Mouse (Mus musculus) MEL (cell line): ENCODE measurements around the gene Npl. TPM values are rescaled to one million over a fixed set of nuclear protein-coding genes. Genes with fewer than 3 reads are reported as not detected.

ENCODE experiments used
- DNase-seq: peaks from one replicate; pipeline ENCODE4 v3.0.0; 2011; ENCODE audit warnings: low read depth, low spot score
- H3K27ac ChIP-seq: 2 replicates; pipeline ENCODE4 v1.5.1; 2012; ENCODE audit warnings: low read depth, mild to moderate bottlenecking, control low read depth, low read length, moderate library complexity; ENCODE audit not compliant: control insufficient read depth
- H3K27me3 ChIP-seq, 2 experiments: fragments of 150-350 bp in 1 of 2; sonication (generic) in 1 of 2; 2 replicates each; pipeline ENCODE4 v1.6.1; 2012; ENCODE audit warnings: low read length in 2 of 2, mild to moderate bottlenecking in 2 of 2, improper control_type of control experiment in 1 of 2, moderate library complexity in 1 of 2; ENCODE audit not compliant: insufficient read depth in 2 of 2, control insufficient read depth in 1 of 2
- H3K36me3 ChIP-seq, 2 experiments: 2 replicates each; pipeline ENCODE4 v1.6.1; 2012 to 2014; ENCODE audit warnings: low read length in 2 of 2, improper control_type of control experiment in 1 of 2, inconsistent platforms in 1 of 2, mild to moderate bottlenecking in 1 of 2; ENCODE audit not compliant: insufficient read depth in 2 of 2, control insufficient read depth in 1 of 2
- H3K4me1 ChIP-seq, 2 experiments: fragments of 150-350 bp in 1 of 2; sonication (generic) in 1 of 2; 2 replicates each; pipeline ENCODE4 v1.6.1; 2012; ENCODE audit warnings: low read length in 2 of 2, improper control_type of control experiment in 1 of 2, mild to moderate bottlenecking in 1 of 2; ENCODE audit not compliant: insufficient read depth in 2 of 2, control insufficient read depth in 1 of 2
- H3K4me3 ChIP-seq, 2 experiments: fragments of 150-350 bp in 1 of 2; sonication (generic) in 1 of 2; 2 replicates each; pipeline ENCODE4 v1.5.1; 2012; ENCODE audit warnings: low read depth in 2 of 2, low read length in 2 of 2, mild to moderate bottlenecking in 2 of 2, moderate library complexity in 2 of 2, control low read depth in 1 of 2, improper control_type of control experiment in 1 of 2; ENCODE audit not compliant: control insufficient read depth in 1 of 2, insufficient read depth in 1 of 2
- H3K79me2 ChIP-seq: 2 replicates; pipeline ENCODE4 v1.6.1; 2012; ENCODE audit warnings: mild to moderate bottlenecking, low read length, moderate library complexity; ENCODE audit not compliant: control insufficient read depth, poor library complexity, insufficient read depth
- H3K9ac ChIP-seq: 2 replicates; pipeline ENCODE4 v1.6.1; 2012; ENCODE audit warnings: low read depth, mild to moderate bottlenecking, control low read depth, low read length, moderate library complexity; ENCODE audit not compliant: control insufficient read depth, poor library complexity, severe bottlenecking
- H3K9me3 ChIP-seq: fragments of 150-350 bp; sonication (generic); replicated peaks from 2 replicates; pipeline ENCODE4 v1.6.1; 2012; ENCODE audit warnings: mild to moderate bottlenecking, low read length, improper control_type of control experiment, moderate library complexity; ENCODE audit not compliant: insufficient read depth
- BHLHE40 ChIP-seq: IDR thresholded peaks from 2 replicates; pipeline ENCODE4 v1.6.1; 2012; ENCODE audit warnings: low read depth, mild to moderate bottlenecking, inconsistent platforms, low read length, improper control_type of control experiment, borderline replicate concordance
- CHD2 ChIP-seq: IDR thresholded peaks from 2 replicates; pipeline ENCODE4 v1.6.1; 2011; ENCODE audit warnings: low read length, improper control_type of control experiment
- ELF1 ChIP-seq: IDR thresholded peaks from 2 replicates; pipeline ENCODE4 v1.6.1; 2014; ENCODE audit warnings: low read depth, mild to moderate bottlenecking, inconsistent platforms, low read length, improper control_type of control experiment, moderate library complexity
- EP300 ChIP-seq, 2 experiments: IDR thresholded peaks; 2 replicates each; pipeline ENCODE4 v1.6.1; 2011; ENCODE audit warnings: improper control_type of control experiment in 2 of 2, low read length in 2 of 2, low read depth in 1 of 2, mild to moderate bottlenecking in 1 of 2
- NELFE ChIP-seq: IDR thresholded peaks from 2 replicates; pipeline ENCODE4 v1.6.1; 2011; ENCODE audit warnings: low read depth, low read length, improper control_type of control experiment
- POLR2A ChIP-seq, 2 experiments: IDR thresholded peaks; 2 replicates each; pipeline ENCODE4 v1.6.1; 2011 to 2012; ENCODE audit warnings: low read length in 2 of 2, mild to moderate bottlenecking in 2 of 2, control low read depth in 1 of 2, improper control_type of control experiment in 1 of 2, low read depth in 1 of 2, moderate library complexity in 1 of 2; ENCODE audit not compliant: control insufficient read depth in 1 of 2, insufficient read depth in 1 of 2, poor library complexity in 1 of 2
- POLR2AphosphoS2 ChIP-seq: IDR thresholded peaks from 2 replicates; pipeline ENCODE4 v1.6.1; 2011; ENCODE audit warnings: low read length, improper control_type of control experiment
- RAD21 ChIP-seq: IDR thresholded peaks from 2 replicates; pipeline ENCODE4 v1.6.1; 2011; ENCODE audit warnings: mild to moderate bottlenecking, low read depth, low read length, improper control_type of control experiment
- RCOR1 ChIP-seq: IDR thresholded peaks from 2 replicates; pipeline ENCODE4 v1.6.1; 2012; ENCODE audit warnings: low read depth, mild to moderate bottlenecking, inconsistent platforms, low read length, improper control_type of control experiment
- SIN3A ChIP-seq: IDR thresholded peaks from 2 replicates; pipeline ENCODE4 v1.6.1; 2012; ENCODE audit warnings: low read length, improper control_type of control experiment, inconsistent platforms
- TBP ChIP-seq: IDR thresholded peaks from 2 replicates; pipeline ENCODE4 v1.8.0; 2011; ENCODE audit warnings: low read depth, low read length, improper control_type of control experiment
- TCF12 ChIP-seq: IDR thresholded peaks from 2 replicates; pipeline ENCODE4 v1.6.1; 2014; ENCODE audit warnings: low read depth, mild to moderate bottlenecking, inconsistent platforms, low read length, improper control_type of control experiment, moderate library complexity
- ZC3H11A ChIP-seq: IDR thresholded peaks from 2 replicates; pipeline ENCODE4 v1.6.1; 2012; ENCODE audit warnings: low read depth, mild to moderate bottlenecking, inconsistent platforms, low read length, improper control_type of control experiment
- ZKSCAN1 ChIP-seq: IDR thresholded peaks from 2 replicates; pipeline ENCODE4 v1.6.1; 2012; ENCODE audit warnings: low read depth, mild to moderate bottlenecking, inconsistent platforms, low read length, improper control_type of control experiment, moderate library complexity
- ZNF384 ChIP-seq: IDR thresholded peaks from 2 replicates; pipeline ENCODE4 v1.6.1; 2012; ENCODE audit warnings: low read depth, mild to moderate bottlenecking, inconsistent platforms, low read length, improper control_type of control experiment
- polyA plus RNA-seq, 2 experiments: library from polyadenylated mRNA; stranded (reverse) in 1 of 2; unstranded in 1 of 2; fragments of >175 nt in 1 of 2; fragments of >200 nt in 1 of 2; gene quantifications; 2 replicates each; pipeline versions ENCODE4 v1.2.1 to v1.2.4; 2012; ENCODE audit warnings: low replicate concordance in 2 of 2, low read depth in 1 of 2; ENCODE audit not compliant: insufficient read length in 2 of 2, insufficient read depth in 1 of 2, missing spikeins in 1 of 2
- total RNA-seq: library from RNA; depleted of rRNA; stranded (reverse); fragments of 300-350 nt; gene quantifications from 2 replicates; pipeline ENCODE4 v1.2.3, GENCODE M21; 2012; rRNA removed

The Npl gene
- total and polyA plus RNA-seq, 3 experiments, result 0.08 TPM; not detected in 2

GRCm38 (mm10) chr1:153453146-153453642 is 96.7 kb downstream of the Npl start:
- H3K79me2 ChIP-seq, result no peaks in the 10 kb centered on the region
- TF ChIP-seq ELF1, result no peak
- no peak for TF ChIP-seq TBP
- TF ChIP-seq ZC3H11A, result no peak
- TF ChIP-seq CHD2, result no peak
- no peak for TF ChIP-seq NELFE
- TF ChIP-seq POLR2A (IDR thresholded peaks at IDR 0.05; ENCODE audit: control insufficient read depth in 1 of 2, insufficient read depth in 1 of 2, low read depth in 1 of 2, low read length in 2 of 2, poor library complexity in 1 of 2), result no peak
- TF ChIP-seq ZKSCAN1, result no peak
- TF ChIP-seq RAD21, result no peak
- peak; percentile 84 for TF ChIP-seq ZNF384
- no peak for TF ChIP-seq RCOR1
- TF ChIP-seq SIN3A, result no peak
- TF ChIP-seq POLR2AphosphoS2, result 0 out of 2 replicates have a peak, but pooled peaks have one; percentile 17
- no peak for TF ChIP-seq TCF12
- no peak for TF ChIP-seq EP300 (IDR thresholded peaks at IDR 0.05; ENCODE audit: low read depth in 1 of 2, low read length in 2 of 2)
- TF ChIP-seq BHLHE40, result no peak
- no peak overlapping the region for H3K4me3 ChIP-seq
- H3K9me3 ChIP-seq, result no peaks in the 10 kb centered on the region
- no peaks in the 10 kb centered on the region for H3K27me3 ChIP-seq
- H3K36me3 ChIP-seq, result peaks cover 2 to 23% of the 10 kb centered on the region in 2 experiments; a peak in 3 of 4 replicates
- no peaks in the 10 kb centered on the region for H3K4me1 ChIP-seq
- DNase-seq, result peak; percentile 38
- no peak overlapping the region for H3K27ac ChIP-seq
- no peak overlapping the region for H3K9ac ChIP-seq

Other genes starting within 250 kb of the Npl start
- gene Lamc1, start 217.3 kb downstream of the Npl start, total RNA-seq, result 13.1 and 15.2 TPM in 2 replicates
- gene Lamc1, start 217.3 kb downstream of the Npl start, polyA plus RNA-seq, result 100 to 1,000 TPM in 1 of 2 experiments, 10 to 100 TPM in 1; 32.4 to 174 TPM
- gene Shcbp1l, start 124.9 kb downstream of the Npl start, total RNA-seq, result 1.9 and 3.7 TPM in 2 replicates
- 1 to 10 TPM in 1 of 2 experiments, not detected in 1; 2.4 TPM for gene Shcbp1l, start 124.9 kb downstream of the Npl start, polyA plus RNA-seq
- gene Dhx9, start 62.4 kb downstream of the Npl start, total RNA-seq, result 82.0 and 94.1 TPM in 2 replicates
- gene Dhx9, start 62.4 kb downstream of the Npl start, polyA plus RNA-seq, result 100 to 1,000 TPM; 170 to 262 TPM
- not detected in 2 replicates for gene Rgs8, start 103.0 kb upstream of the Npl start, total RNA-seq
- gene Rgs8, start 103.0 kb upstream of the Npl start, polyA plus RNA-seq, result not detected
- gene Rgs16, start 190.3 kb upstream of the Npl start, total RNA-seq, result not detected in 2 replicates
- not detected for gene Rgs16, start 190.3 kb upstream of the Npl start, polyA plus RNA-seq
- gene Rnasel, start 199.4 kb upstream of the Npl start, total RNA-seq, result 5.2 TPM in 2 replicates
- gene Rnasel, start 199.4 kb upstream of the Npl start, polyA plus RNA-seq, result 1 to 10 TPM in 1 of 2 experiments, not detected in 1; 8.1 TPM